Mouse (Mus musculus) CH12.LX (cell line): ENCODE results near the gene Vrk3. TPM values are rescaled to one million over a fixed set of nuclear protein-coding genes. Genes with fewer than 3 reads are reported as not detected.

ENCODE experiments used
- DNase-seq: peaks from one replicate; pipeline ENCODE4 v3.0.0-alpha.2; 2013; ENCODE audit errors: extremely low read depth
- H3K27ac ChIP-seq: 2 replicates; pipeline ENCODE4 v1.5.1; 2012; ENCODE audit warnings: low read depth, mild to moderate bottlenecking, control low read depth, moderate library complexity; ENCODE audit not compliant: insufficient read depth
- H3K27me3 ChIP-seq: replicated peaks from 2 replicates; pipeline ENCODE3; 2012; ENCODE audit warnings: inconsistent platforms
- H3K36me3 ChIP-seq, 2 experiments: replicated peaks in 1 of 2; 2 replicates each; pipeline versions ENCODE3 to v1.6.1; 2012; ENCODE audit warnings: inconsistent platforms in 1 of 2, low read length in 1 of 2, mild to moderate bottlenecking in 1 of 2, mixed read lengths in 1 of 2, moderate library complexity in 1 of 2; ENCODE audit not compliant: control insufficient read depth in 1 of 2, insufficient read depth in 1 of 2
- H3K4me1 ChIP-seq, 2 experiments: 2 replicates each; pipeline ENCODE4 v1.6.1; 2012; ENCODE audit warnings: inconsistent platforms in 1 of 2, moderate library complexity in 1 of 2; ENCODE audit not compliant: insufficient read depth in 2 of 2, control insufficient read depth in 1 of 2
- H3K4me2 ChIP-seq: 2 replicates; pipeline ENCODE4 v1.6.1; 2012; ENCODE audit warnings: low read depth, mild to moderate bottlenecking, control low read depth; ENCODE audit not compliant: poor library complexity, insufficient read depth, severe bottlenecking
- H3K4me3 ChIP-seq, 3 experiments: fragments of 150-350 bp in 1 of 3; sonication (generic) in 1 of 3; replicated peaks in 1 of 3; 2 replicates each; pipeline versions ENCODE3 to v1.5.1; 2011 to 2012; ENCODE audit warnings: low read depth in 2 of 3, low read length in 2 of 3, mild to moderate bottlenecking in 2 of 3, moderate library complexity in 2 of 3, control low read depth in 1 of 3, improper control_type of control experiment in 1 of 3, inconsistent platforms in 1 of 3, mixed read lengths in 1 of 3; ENCODE audit not compliant: poor library complexity in 1 of 3
- H3K79me2 ChIP-seq: replicated peaks from 2 replicates; pipeline ENCODE4 v1.6.1; 2012; ENCODE audit warnings: mild to moderate bottlenecking, moderate library complexity; ENCODE audit not compliant: control insufficient read depth, poor library complexity, insufficient read depth, severe bottlenecking; ENCODE audit errors: extremely low read depth
- H3K9ac ChIP-seq: 2 replicates; pipeline ENCODE4 v1.6.1; 2012; ENCODE audit warnings: low read depth, mild to moderate bottlenecking, control low read depth, moderate library complexity; ENCODE audit not compliant: insufficient read depth
- H3K9me3 ChIP-seq: replicated peaks from 2 replicates; pipeline ENCODE3; 2012; ENCODE audit warnings: low read length, inconsistent platforms, mixed read lengths
- POLR2A ChIP-seq: IDR thresholded peaks from 2 replicates; pipeline ENCODE4 v1.6.1; 2011; ENCODE audit warnings: low read depth, mild to moderate bottlenecking, improper control_type of control experiment, low read length
- POLR2AphosphoS2 ChIP-seq: IDR thresholded peaks from 2 replicates; pipeline ENCODE4 v1.6.1; 2011; ENCODE audit warnings: low read depth, low read length, improper control_type of control experiment
- SIN3A ChIP-seq: IDR thresholded peaks from 2 replicates; pipeline ENCODE4 v1.6.1; 2012; ENCODE audit warnings: low read length, improper control_type of control experiment, inconsistent platforms
- TCF12 ChIP-seq: IDR thresholded peaks from 2 replicates; pipeline ENCODE4 v1.6.1; 2014; ENCODE audit warnings: low read depth, mild to moderate bottlenecking, inconsistent platforms, low read length, improper control_type of control experiment
- ZMIZ1 ChIP-seq: IDR thresholded peaks from 2 replicates; pipeline ENCODE4 v1.6.1; 2012; ENCODE audit warnings: low read depth, mild to moderate bottlenecking, inconsistent platforms, low read length, improper control_type of control experiment
- ZNF384 ChIP-seq: IDR thresholded peaks from 2 replicates; pipeline ENCODE4 v1.6.1; 2012; ENCODE audit warnings: low read depth, low read length, improper control_type of control experiment, inconsistent platforms
- dilution Hi-C: fragments of 300-500 bp; cut with MboI; formaldehyde crosslinking; loops from 2 replicates; pipeline ENCODE4 v1.14.3; 2020; ENCODE audit warnings: low sequenced_read_pairs; ENCODE audit not compliant: extremely low pct_unique_long_range_greater_than_20kb, extremely low pct_ligation_motif_present
- in situ Hi-C: fragments of 300-500 bp; cut with MboI; formaldehyde crosslinking; loops from 3 replicates; pipeline ENCODE4 v1.14.3; 2019; ENCODE audit warnings: low sequenced_read_pairs, low pct_ligation_motif_present, low pct_unique_long_range_greater_than_20kb, mixed read lengths
- polyA plus RNA-seq: library from polyadenylated mRNA; unstranded; fragments of >175 nt; gene quantifications from 2 replicates; pipeline ENCODE4 v1.2.1, GENCODE M21; 2012; ENCODE audit warnings: low read depth; ENCODE audit not compliant: insufficient read length
- total RNA-seq, 2 experiments: library from RNA; depleted of rRNA; stranded (reverse); fragments of 300-350 nt in 1 of 2; fragments of >200 nt in 1 of 2; gene quantifications; 2 replicates each; pipeline ENCODE4 v1.2.3; 2012 to 2014

Vrk3 gene
- total and polyA plus RNA-seq, 3 experiments, result 30.0 to 50.4 (median 34.2) TPM

GRCm38 (mm10) chr7:44826771-44827170 is 78.6 kb downstream of the Vrk3 start:
- in situ Hi-C loops, result no loop called here
- Histone ChIP-seq H3K4me2 (no peak overlapping the region), H3K9ac (no peak overlapping the region), H3K9me3 (no peaks in the 10 kb centered on the region), H3K4me3 (no peak overlapping the region), H3K36me3 (peaks cover 51 to 86% of the 10 kb centered on the region in 2 experiments), H3K27me3 (no peaks in the 10 kb centered on the region), H3K4me1 (peaks cover 39 to 93% of the 10 kb centered on the region in 2 experiments), H3K79me2 (peaks cover 96% of the 10 kb centered on the region)
- dilution Hi-C loops, result no loop called here
- no peak for DNase-seq
- TF ChIP-seq ZMIZ1 (0 out of 2 replicates have a peak, but pooled peaks have one; percentile 38), TCF12 (no peak), POLR2AphosphoS2 (no peak), ZNF384 (no peak), SIN3A (no peak), POLR2A (peak; percentile 18; the same call in 1 of the 2 replicates)
- TF ChIP-seq, all 38 proteins: peak for 2
- H3K27ac ChIP-seq, result no peak overlapping the region; the same call in 1 of the 2 replicates

Other genes with a start within 250 kb of the Vrk3 start
Only the 20 nearest of the 23 such genes appear.
- 3.0 and 5.0 TPM in 2 replicates for gene Mybpc2, start 223.8 kb upstream of the Vrk3 start, total RNA-seq (2012; rRNA removed)
- 2.0 TPM in 2 replicates for gene Mybpc2, start 223.8 kb upstream of the Vrk3 start, total RNA-seq (2014; rRNA removed)
- gene Mybpc2, start 223.8 kb upstream of the Vrk3 start, polyA plus RNA-seq, result 8.3 and 8.6 TPM in 2 replicates
- gene Spib, start 216.3 kb upstream of the Vrk3 start, total RNA-seq (2012; rRNA removed), result 135 and 200 TPM in 2 replicates
- 162 and 194 TPM in 2 replicates for gene Spib, start 216.3 kb upstream of the Vrk3 start, total RNA-seq (2014; rRNA removed)
- 279 and 336 TPM in 2 replicates for gene Spib, start 216.3 kb upstream of the Vrk3 start, polyA plus RNA-seq
- gene Pold1, start 199.6 kb upstream of the Vrk3 start, total RNA-seq (2012; rRNA removed), result 103 and 131 TPM in 2 replicates
- 44.2 and 49.3 TPM in 2 replicates for gene Pold1, start 199.6 kb upstream of the Vrk3 start, total RNA-seq (2014; rRNA removed)
- 61.4 and 67.6 TPM in 2 replicates for gene Pold1, start 199.6 kb upstream of the Vrk3 start, polyA plus RNA-seq
- gene Nr1h2, start 194.5 kb upstream of the Vrk3 start, total RNA-seq (2012; rRNA removed), result 36.8 and 50.0 TPM in 2 replicates
- 13.9 and 14.2 TPM in 2 replicates for gene Nr1h2, start 194.5 kb upstream of the Vrk3 start, total RNA-seq (2014; rRNA removed)
- 40.5 and 43.8 TPM in 2 replicates for gene Nr1h2, start 194.5 kb upstream of the Vrk3 start, polyA plus RNA-seq
- gene Napsa, start 176.0 kb upstream of the Vrk3 start, total RNA-seq (2012; rRNA removed), result 194 and 200 TPM in 2 replicates
- gene Napsa, start 176.0 kb upstream of the Vrk3 start, total RNA-seq (2014; rRNA removed), result 133 and 175 TPM in 2 replicates
- 239 and 253 TPM in 2 replicates for gene Napsa, start 176.0 kb upstream of the Vrk3 start, polyA plus RNA-seq
- gene Kcnc3, start 157.7 kb upstream of the Vrk3 start, total RNA-seq (2012; rRNA removed), result 1.4 and 1.7 TPM in 2 replicates
- gene Kcnc3, start 157.7 kb upstream of the Vrk3 start, total RNA-seq (2014; rRNA removed), result 0.18 and 0.31 TPM in 2 replicates
- 3.4 and 5.6 TPM in 2 replicates for gene Kcnc3, start 157.7 kb upstream of the Vrk3 start, polyA plus RNA-seq
- 1.1 and 1.5 TPM in 2 replicates for gene Myh14, start 77.6 kb upstream of the Vrk3 start, total RNA-seq (2012; rRNA removed)
- gene Myh14, start 77.6 kb upstream of the Vrk3 start, total RNA-seq (2014; rRNA removed), result 0.09 and 0.12 TPM in 2 replicates
- 0.60 and 0.89 TPM in 2 replicates for gene Myh14, start 77.6 kb upstream of the Vrk3 start, polyA plus RNA-seq
- gene Izumo2, start 39.7 kb upstream of the Vrk3 start, total RNA-seq (2012; rRNA removed), result not detected in 2 replicates
- not detected in 2 replicates for gene Izumo2, start 39.7 kb upstream of the Vrk3 start, total RNA-seq (2014; rRNA removed)
- gene Izumo2, start 39.7 kb upstream of the Vrk3 start, polyA plus RNA-seq, result not detected in 2 replicates
- 9.3 and 9.6 TPM in 2 replicates for gene Zfp473, start 2.6 kb downstream of the Vrk3 start, total RNA-seq (2012; rRNA removed)
- 10.0 and 10.5 TPM in 2 replicates for gene Zfp473, start 2.6 kb downstream of the Vrk3 start, total RNA-seq (2014; rRNA removed)
- 6.8 and 8.7 TPM in 2 replicates for gene Zfp473, start 2.6 kb downstream of the Vrk3 start, polyA plus RNA-seq
- gene Nup62, start 67.7 kb downstream of the Vrk3 start, total RNA-seq (2012; rRNA removed), result 93.2 and 101 TPM in 2 replicates
- 84.1 and 93.3 TPM in 2 replicates for gene Nup62, start 67.7 kb downstream of the Vrk3 start, total RNA-seq (2014; rRNA removed)
- gene Nup62, start 67.7 kb downstream of the Vrk3 start, polyA plus RNA-seq, result 146 and 151 TPM in 2 replicates
- gene Il4i1, start 68.0 kb downstream of the Vrk3 start, total RNA-seq (2012; rRNA removed), result 42.2 and 57.5 TPM in 2 replicates
- 11.8 and 17.6 TPM in 2 replicates for gene Il4i1, start 68.0 kb downstream of the Vrk3 start, total RNA-seq (2014; rRNA removed)
- gene Il4i1, start 68.0 kb downstream of the Vrk3 start, polyA plus RNA-seq, result 49.2 and 58.2 TPM in 2 replicates
- gene Atf5, start 68.2 kb downstream of the Vrk3 start, total RNA-seq (2012; rRNA removed), result 34.0 and 71.1 TPM in 2 replicates
- 12.0 and 13.4 TPM in 2 replicates for gene Atf5, start 68.2 kb downstream of the Vrk3 start, total RNA-seq (2014; rRNA removed)
- 82.3 and 84.5 TPM in 2 replicates for gene Atf5, start 68.2 kb downstream of the Vrk3 start, polyA plus RNA-seq
- gene Akt1s1, start 100.6 kb downstream of the Vrk3 start, total RNA-seq (2012; rRNA removed), result 21.7 and 24.2 TPM in 2 replicates
- 8.5 and 9.5 TPM in 2 replicates for gene Akt1s1, start 100.6 kb downstream of the Vrk3 start, total RNA-seq (2014; rRNA removed)
- gene Akt1s1, start 100.6 kb downstream of the Vrk3 start, polyA plus RNA-seq, result 23.3 and 23.4 TPM in 2 replicates
- gene Tbc1d17, start 100.7 kb downstream of the Vrk3 start, total RNA-seq (2012; rRNA removed), result 32.4 and 40.5 TPM in 2 replicates
- 31.9 and 35.5 TPM in 2 replicates for gene Tbc1d17, start 100.7 kb downstream of the Vrk3 start, total RNA-seq (2014; rRNA removed)
- 38.5 and 41.9 TPM in 2 replicates for gene Tbc1d17, start 100.7 kb downstream of the Vrk3 start, polyA plus RNA-seq
- 35.9 and 41.6 TPM in 2 replicates for gene Pnkp, start 108.7 kb downstream of the Vrk3 start, total RNA-seq (2012; rRNA removed)
- gene Pnkp, start 108.7 kb downstream of the Vrk3 start, total RNA-seq (2014; rRNA removed), result 14.8 and 15.3 TPM in 2 replicates
- gene Pnkp, start 108.7 kb downstream of the Vrk3 start, polyA plus RNA-seq, result 20.7 and 22.2 TPM in 2 replicates
- 11.5 and 16.8 TPM in 2 replicates for gene Ptov1, start 121.4 kb downstream of the Vrk3 start, total RNA-seq (2012; rRNA removed)
- gene Ptov1, start 121.4 kb downstream of the Vrk3 start, total RNA-seq (2014; rRNA removed), result 5.7 and 7.8 TPM in 2 replicates
- gene Ptov1, start 121.4 kb downstream of the Vrk3 start, polyA plus RNA-seq, result 15.5 and 21.0 TPM in 2 replicates
- gene Med25, start 144.3 kb downstream of the Vrk3 start, total RNA-seq (2012; rRNA removed), result 56.7 and 57.6 TPM in 2 replicates
- 18.4 and 20.8 TPM in 2 replicates for gene Med25, start 144.3 kb downstream of the Vrk3 start, total RNA-seq (2014; rRNA removed)
- gene Med25, start 144.3 kb downstream of the Vrk3 start, polyA plus RNA-seq, result 67.4 and 75.4 TPM in 2 replicates
- 12.2 and 16.9 TPM in 2 replicates for gene Fuz, start 147.7 kb downstream of the Vrk3 start, total RNA-seq (2012; rRNA removed)
- 16.1 and 16.7 TPM in 2 replicates for gene Fuz, start 147.7 kb downstream of the Vrk3 start, total RNA-seq (2014; rRNA removed)
- 15.9 and 17.1 TPM in 2 replicates for gene Fuz, start 147.7 kb downstream of the Vrk3 start, polyA plus RNA-seq
- 53.4 and 61.1 TPM in 2 replicates for gene Ap2a1, start 181.1 kb downstream of the Vrk3 start, total RNA-seq (2012; rRNA removed)
- gene Ap2a1, start 181.1 kb downstream of the Vrk3 start, total RNA-seq (2014; rRNA removed), result 35.7 and 38.5 TPM in 2 replicates
- 52.6 and 56.3 TPM in 2 replicates for gene Ap2a1, start 181.1 kb downstream of the Vrk3 start, polyA plus RNA-seq
- gene Tsks, start 194.8 kb downstream of the Vrk3 start, total RNA-seq (2012; rRNA removed), result 0.08 TPM in 1 of 2 replicates, not detected in the other
- gene Tsks, start 194.8 kb downstream of the Vrk3 start, total RNA-seq (2014; rRNA removed), result not detected in 2 replicates
- gene Tsks, start 194.8 kb downstream of the Vrk3 start, polyA plus RNA-seq, result not detected in 2 replicates